Mouse (Mus musculus): ENCODE measurements around the gene Bub3.

DNA sequence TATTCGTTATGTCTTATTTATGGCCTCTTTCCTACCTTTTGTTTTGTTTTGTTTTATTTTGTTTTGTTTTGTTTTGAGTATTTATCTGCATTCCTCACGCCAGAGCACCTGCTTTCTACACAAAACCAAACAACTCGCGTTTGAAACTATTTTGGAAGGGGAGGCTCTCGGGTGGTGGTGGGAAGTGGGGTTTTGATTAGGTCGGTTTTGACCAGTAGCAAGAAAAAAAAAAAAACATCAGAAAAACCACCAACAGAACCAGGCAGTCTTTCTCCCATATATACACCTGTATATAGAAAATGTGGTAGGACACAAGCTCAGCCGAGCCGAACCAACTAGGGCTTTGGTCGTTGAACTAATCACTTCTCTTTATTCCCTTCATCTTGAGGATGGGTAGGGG lies 3.9 kb upstream of the Bub3 start:
- TF ChIP-seq CTCF (IDR thresholded peaks at IDR 0.05 in 2 of 3, conservative IDR thresholded peaks at IDR 0.05 in 1 of 3; ENCODE audit: control insufficient read depth in 1 of 3, insufficient read depth in 1 of 3, low read depth in 2 of 3, low read length in 3 of 3, poor library complexity in 1 of 3, severe bottlenecking in 1 of 3): no peak
- TF ChIP-seq POLR2A (IDR thresholded peaks at IDR 0.05; ENCODE audit: control insufficient read depth in 1 of 2, insufficient read depth in 1 of 2, low read depth in 1 of 2, low read length in 2 of 2, poor library complexity in 1 of 2): no peak
- no peak for TF ChIP-seq GATA1 (IDR thresholded peaks at IDR 0.05; ENCODE audit: low read depth, low read length)
- no peak for TF ChIP-seq ETS1 (IDR thresholded peaks at IDR 0.05; ENCODE audit: low read depth, low read length)
- TF ChIP-seq RCOR1 (IDR thresholded peaks at IDR 0.05; ENCODE audit: low read depth, low read length): no peak
- no peak for TF ChIP-seq RAD21 (IDR thresholded peaks at IDR 0.05; ENCODE audit: low read depth, low read length)
- no peak for TF ChIP-seq EP300 (IDR thresholded peaks at IDR 0.05; ENCODE audit: low read depth in 1 of 2, low read length in 2 of 2)
- TF ChIP-seq JUND (IDR thresholded peaks at IDR 0.05; ENCODE audit: low read depth, low read length): no peak
- TF ChIP-seq GABPA (IDR thresholded peaks at IDR 0.05; ENCODE audit: low read depth, low read length): no peak
- no peak for TF ChIP-seq USF2 (IDR thresholded peaks at IDR 0.05; ENCODE audit: borderline replicate concordance in 1 of 2, insufficient read depth in 1 of 2, low read depth in 1 of 2, low read length in 2 of 2)
